Mouse (Mus musculus) testis, adult 2 months (tissue): ENCODE measurements around the gene Mettl1.

Experiments
- CTCF ChIP-seq: fragments of 200-500 bp; IDR thresholded peaks from 2 replicates; pipeline ENCODE4 v1.5.1; 2012; ENCODE audit warnings: low read depth, mild to moderate bottlenecking, inconsistent platforms, low read length, moderate library complexity; ENCODE audit not compliant: control insufficient read depth, insufficient read depth, insufficient replicate concordance
- POLR2A ChIP-seq: fragments of 200-500 bp; IDR thresholded peaks from 2 replicates; pipeline ENCODE4 v1.6.1; 2012; ENCODE audit warnings: low read depth, mild to moderate bottlenecking, inconsistent platforms, low read length, moderate library complexity; ENCODE audit not compliant: control insufficient read depth

GRCm38 (mm10) chr10:127050119-127050474 lies 8.9 kb downstream of the Mettl1 start:
- TF ChIP-seq CTCF (no peak), POLR2A (no peak)
